Mouse (Mus musculus): ENCODE measurements around the gene Dok4. TPM values are rescaled to one million over a fixed set of nuclear protein-coding genes. Genes with fewer than 3 reads are reported as not detected.
A peak's percentile ranks its signal among the peaks of the same experiment; 100 is the strongest.

The Dok4 gene
- 82.4 and 85.0 TPM in 2 replicates for polyA plus RNA-seq (2012; rRNA removed)

DNA sequence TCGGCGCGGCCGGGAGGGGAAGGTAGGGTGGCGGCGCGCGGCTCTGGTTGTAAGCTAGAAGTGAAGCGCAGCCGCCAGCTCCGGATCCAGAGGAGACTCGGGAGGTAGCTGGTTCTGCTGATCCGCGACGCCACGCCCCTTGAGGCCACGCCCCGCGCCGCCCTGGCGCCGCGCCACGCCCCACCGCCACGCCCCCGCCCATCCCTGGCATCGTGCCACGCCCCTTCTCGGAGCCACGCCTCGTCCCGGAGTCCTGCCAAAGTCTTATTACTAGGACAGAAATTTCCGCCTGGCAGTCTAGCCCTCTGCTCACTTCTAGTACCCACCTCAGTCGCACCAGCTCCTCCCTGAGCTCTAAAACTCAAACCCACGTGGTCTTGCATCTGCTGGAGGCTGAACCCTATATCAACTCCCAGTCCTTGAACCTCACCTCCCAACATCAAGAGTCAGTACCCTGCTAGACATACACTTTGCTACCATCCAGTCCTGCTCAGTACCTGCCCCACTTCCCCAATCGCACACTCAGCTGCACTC, at the start of gene Dok4:
TSS of gene Dok4 (minus strand) at position 134 of the 534 bp plus-strand sequence.
- no peak for TF ChIP-seq POLR2A (IDR thresholded peaks at IDR 0.05; ENCODE audit: borderline replicate concordance, extremely low read depth, insufficient read depth, insufficient read length, poor library complexity, severe bottlenecking)
- no peak for TF ChIP-seq CTCF (IDR thresholded peaks at IDR 0.05; ENCODE audit: borderline replicate concordance, extremely low read depth, insufficient read depth, insufficient read length)
- DNase-seq (ENCODE audit: low read depth), result peak; percentile 88

GRCm38 (mm10) chr8:94923405-94923804, 47.3 kb upstream of the Dok4 start, which contains the start of gene Adgrg5:
TSS of gene Adgrg5 (plus strand) at chr8:94923694.
- TF ChIP-seq POLR2A (IDR thresholded peaks at IDR 0.05; ENCODE audit: borderline replicate concordance, extremely low read depth, insufficient read depth, insufficient read length, poor library complexity, severe bottlenecking) (no peak), CTCF (IDR thresholded peaks at IDR 0.05; ENCODE audit: borderline replicate concordance, extremely low read depth, insufficient read depth, insufficient read length) (no peak)
- no peak for DNase-seq (ENCODE audit: low read depth)

- no peak for DNase-seq (ENCODE audit: low read depth)
- no peak for TF ChIP-seq POLR2A (IDR thresholded peaks at IDR 0.05; ENCODE audit: borderline replicate concordance, extremely low read depth, insufficient read depth, insufficient read length, poor library complexity, severe bottlenecking)
- no peak for TF ChIP-seq CTCF (IDR thresholded peaks at IDR 0.05; ENCODE audit: borderline replicate concordance, extremely low read depth, insufficient read depth, insufficient read length)
Measured at GRCm38 (mm10) chr8:94922602-94923001, 46.5 kb upstream of the Dok4 start.

GRCm38 (mm10) chr8:94922176-94922575, 46.0 kb upstream of the Dok4 start:
- TF ChIP-seq CTCF (IDR thresholded peaks at IDR 0.05; ENCODE audit: borderline replicate concordance, extremely low read depth, insufficient read depth, insufficient read length) (no peak), POLR2A (IDR thresholded peaks at IDR 0.05; ENCODE audit: borderline replicate concordance, extremely low read depth, insufficient read depth, insufficient read length, poor library complexity, severe bottlenecking) (no peak)
- DNase-seq (ENCODE audit: low read depth), result no peak

DNA sequence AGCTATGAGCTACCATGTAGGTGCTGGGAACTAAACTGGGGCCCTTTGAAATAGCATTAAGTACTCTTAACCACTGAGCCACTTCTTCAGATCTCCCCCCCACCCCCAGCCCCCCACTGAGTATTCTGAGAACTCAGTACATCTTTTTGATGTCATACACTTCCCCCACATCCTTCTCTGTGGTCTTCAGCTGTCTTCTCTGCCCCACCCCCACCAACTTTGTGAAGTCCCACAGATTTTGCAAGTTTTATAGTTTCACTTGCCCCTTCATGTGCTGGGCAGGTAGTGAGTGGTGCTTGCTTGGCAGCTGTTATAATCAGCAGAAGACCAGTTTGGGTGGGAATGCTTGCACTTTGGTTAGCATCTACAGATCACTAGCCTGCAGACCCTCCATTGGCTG, 43.1 kb upstream of the Dok4 start:
- no peak for TF ChIP-seq CTCF (IDR thresholded peaks at IDR 0.05; ENCODE audit: borderline replicate concordance, extremely low read depth, insufficient read depth, insufficient read length)
- TF ChIP-seq POLR2A (IDR thresholded peaks at IDR 0.05; ENCODE audit: borderline replicate concordance, extremely low read depth, insufficient read depth, insufficient read length, poor library complexity, severe bottlenecking), result no peak
- DNase-seq (ENCODE audit: low read depth), result no peak

DNA sequence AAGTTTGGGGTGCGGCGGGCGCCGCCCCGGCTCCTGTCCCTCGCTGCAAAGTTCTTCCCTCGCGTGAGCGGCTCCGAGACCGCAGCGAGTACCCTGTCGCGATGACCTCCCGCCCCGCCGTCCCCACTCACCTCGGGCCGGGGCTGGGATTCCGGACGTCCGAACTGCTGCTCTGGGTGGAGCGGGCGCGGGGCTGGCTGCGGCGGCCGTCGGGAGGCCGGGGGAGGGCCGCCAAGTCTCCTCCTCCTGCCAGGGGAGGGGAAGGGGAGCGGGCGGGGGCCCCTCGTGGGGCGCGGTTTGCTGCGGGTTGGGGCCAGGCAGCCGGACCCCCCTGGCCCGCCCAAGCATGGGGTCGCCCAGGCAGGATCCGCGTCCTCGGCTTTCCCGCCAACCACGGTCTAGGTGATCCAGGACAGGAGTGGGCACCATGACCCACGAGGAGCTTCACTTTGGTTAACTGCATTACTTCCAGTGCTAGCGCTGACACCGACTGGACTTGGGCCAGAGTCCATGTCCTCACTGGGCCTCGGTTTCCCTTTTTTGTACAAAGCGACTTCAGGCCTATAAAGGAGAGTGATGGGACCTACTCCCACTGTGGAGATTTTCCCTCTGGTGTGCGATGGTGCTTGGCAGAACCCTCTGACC, 41.8 kb upstream of the Dok4 start, which contains the start of gene Ccdc102a:
TSS of gene Ccdc102a (minus strand) at position 248 of the 645 bp plus-strand sequence.
- DNase-seq (ENCODE audit: low read depth), result peak; percentile 40
- no peak for TF ChIP-seq CTCF (IDR thresholded peaks at IDR 0.05; ENCODE audit: borderline replicate concordance, extremely low read depth, insufficient read depth, insufficient read length)
- TF ChIP-seq POLR2A (IDR thresholded peaks at IDR 0.05; ENCODE audit: borderline replicate concordance, extremely low read depth, insufficient read depth, insufficient read length, poor library complexity, severe bottlenecking), result no peak

DNA sequence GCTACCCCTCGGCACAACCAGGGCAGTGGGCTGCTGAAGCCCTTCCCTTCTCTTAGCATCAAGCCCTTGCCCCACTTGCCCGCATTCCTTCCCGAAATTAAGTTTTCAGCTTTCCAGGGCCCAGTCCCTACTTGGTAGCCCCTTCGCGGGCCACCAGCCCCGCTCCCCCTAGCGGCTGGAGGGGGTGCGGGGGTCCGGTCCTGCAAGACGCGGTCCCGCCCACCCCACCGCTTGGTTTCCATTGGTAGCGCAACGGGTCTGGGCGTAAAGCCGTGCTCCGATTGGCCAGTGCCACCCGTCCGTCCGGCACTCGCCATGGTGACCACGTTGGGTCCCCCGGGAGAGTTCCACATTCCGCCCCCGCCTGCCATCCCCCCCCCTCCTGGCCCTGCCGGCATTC, 41.2 kb upstream of the Dok4 start:
- TF ChIP-seq POLR2A (IDR thresholded peaks at IDR 0.05; ENCODE audit: borderline replicate concordance, extremely low read depth, insufficient read depth, insufficient read length, poor library complexity, severe bottlenecking) (no peak), CTCF (IDR thresholded peaks at IDR 0.05; ENCODE audit: borderline replicate concordance, extremely low read depth, insufficient read depth, insufficient read length) (peak; percentile 74)
- peak; percentile 97 for DNase-seq (ENCODE audit: low read depth)

DNA sequence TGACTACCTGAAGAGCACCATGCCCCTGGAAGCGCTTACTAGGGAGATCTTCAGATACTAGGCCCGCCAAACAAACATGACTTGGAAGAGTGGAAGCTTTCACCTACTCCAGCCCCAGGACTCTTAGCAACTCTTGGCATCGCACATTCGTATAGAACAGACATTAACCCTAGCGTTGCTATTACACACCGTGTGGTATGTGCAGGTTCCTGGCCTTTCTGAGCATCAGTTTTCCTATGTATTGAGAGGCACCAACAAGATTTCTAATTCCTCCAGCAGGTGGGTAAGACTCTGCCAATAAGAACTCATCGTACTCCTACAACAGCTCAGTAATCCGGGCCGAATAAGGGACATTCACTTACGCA, 40.8 kb upstream of the Dok4 start:
- TF ChIP-seq CTCF (IDR thresholded peaks at IDR 0.05; ENCODE audit: borderline replicate concordance, extremely low read depth, insufficient read depth, insufficient read length) (no peak), POLR2A (IDR thresholded peaks at IDR 0.05; ENCODE audit: borderline replicate concordance, extremely low read depth, insufficient read depth, insufficient read length, poor library complexity, severe bottlenecking) (no peak)
- DNase-seq (ENCODE audit: low read depth), result no peak

- DNase-seq (ENCODE audit: low read depth), result no peak
- TF ChIP-seq CTCF (IDR thresholded peaks at IDR 0.05; ENCODE audit: borderline replicate concordance, extremely low read depth, insufficient read depth, insufficient read length), result no peak
- no peak for TF ChIP-seq POLR2A (IDR thresholded peaks at IDR 0.05; ENCODE audit: borderline replicate concordance, extremely low read depth, insufficient read depth, insufficient read length, poor library complexity, severe bottlenecking)
Measured at GRCm38 (mm10) chr8:94916311-94916959, 40.3 kb upstream of the Dok4 start.

GRCm38 (mm10) chr8:94914701-94915101, 38.6 kb upstream of the Dok4 start:
- no peak for TF ChIP-seq POLR2A (IDR thresholded peaks at IDR 0.05; ENCODE audit: borderline replicate concordance, extremely low read depth, insufficient read depth, insufficient read length, poor library complexity, severe bottlenecking)
- TF ChIP-seq CTCF (IDR thresholded peaks at IDR 0.05; ENCODE audit: borderline replicate concordance, extremely low read depth, insufficient read depth, insufficient read length), result no peak
- DNase-seq (ENCODE audit: low read depth), result peak; percentile 91

GRCm38 (mm10) chr8:94914256-94914655, 38.1 kb upstream of the Dok4 start:
- TF ChIP-seq POLR2A (IDR thresholded peaks at IDR 0.05; ENCODE audit: borderline replicate concordance, extremely low read depth, insufficient read depth, insufficient read length, poor library complexity, severe bottlenecking) (no peak), CTCF (IDR thresholded peaks at IDR 0.05; ENCODE audit: borderline replicate concordance, extremely low read depth, insufficient read depth, insufficient read length) (no peak)
- DNase-seq (ENCODE audit: low read depth), result no peak

All from brain, embryonic 14.5 days (tissue).